Mouse (Mus musculus) MEL (cell line): ENCODE measurements around the gene Vmn1r217. TPM values are rescaled to one million over a fixed set of nuclear protein-coding genes. Genes with fewer than 3 reads are reported as not detected.

ENCODE experiments used
- DNase-seq: peaks from one replicate; pipeline ENCODE4 v3.0.0; 2011; ENCODE audit warnings: low read depth, low spot score
- H3K27ac ChIP-seq: 2 replicates; pipeline ENCODE4 v1.5.1; 2012; ENCODE audit warnings: low read depth, mild to moderate bottlenecking, control low read depth, low read length, moderate library complexity; ENCODE audit not compliant: control insufficient read depth
- H3K27me3 ChIP-seq, 2 experiments: fragments of 150-350 bp in 1 of 2; sonication (generic) in 1 of 2; 2 replicates each; pipeline ENCODE4 v1.6.1; 2012; ENCODE audit warnings: low read length in 2 of 2, mild to moderate bottlenecking in 2 of 2, improper control_type of control experiment in 1 of 2, moderate library complexity in 1 of 2; ENCODE audit not compliant: insufficient read depth in 2 of 2, control insufficient read depth in 1 of 2
- H3K36me3 ChIP-seq, 2 experiments: 2 replicates each; pipeline ENCODE4 v1.6.1; 2012 to 2014; ENCODE audit warnings: low read length in 2 of 2, improper control_type of control experiment in 1 of 2, inconsistent platforms in 1 of 2, mild to moderate bottlenecking in 1 of 2; ENCODE audit not compliant: insufficient read depth in 2 of 2, control insufficient read depth in 1 of 2
- H3K4me1 ChIP-seq, 2 experiments: fragments of 150-350 bp in 1 of 2; sonication (generic) in 1 of 2; 2 replicates each; pipeline ENCODE4 v1.6.1; 2012; ENCODE audit warnings: low read length in 2 of 2, improper control_type of control experiment in 1 of 2, mild to moderate bottlenecking in 1 of 2; ENCODE audit not compliant: insufficient read depth in 2 of 2, control insufficient read depth in 1 of 2
- H3K4me3 ChIP-seq, 2 experiments: fragments of 150-350 bp in 1 of 2; sonication (generic) in 1 of 2; 2 replicates each; pipeline ENCODE4 v1.5.1; 2012; ENCODE audit warnings: low read depth in 2 of 2, low read length in 2 of 2, mild to moderate bottlenecking in 2 of 2, moderate library complexity in 2 of 2, control low read depth in 1 of 2, improper control_type of control experiment in 1 of 2; ENCODE audit not compliant: control insufficient read depth in 1 of 2, insufficient read depth in 1 of 2
- H3K79me2 ChIP-seq: 2 replicates; pipeline ENCODE4 v1.6.1; 2012; ENCODE audit warnings: mild to moderate bottlenecking, low read length, moderate library complexity; ENCODE audit not compliant: control insufficient read depth, poor library complexity, insufficient read depth
- H3K9ac ChIP-seq: 2 replicates; pipeline ENCODE4 v1.6.1; 2012; ENCODE audit warnings: low read depth, mild to moderate bottlenecking, control low read depth, low read length, moderate library complexity; ENCODE audit not compliant: control insufficient read depth, poor library complexity, severe bottlenecking
- H3K9me3 ChIP-seq: fragments of 150-350 bp; sonication (generic); replicated peaks from 2 replicates; pipeline ENCODE4 v1.6.1; 2012; ENCODE audit warnings: mild to moderate bottlenecking, low read length, improper control_type of control experiment, moderate library complexity; ENCODE audit not compliant: insufficient read depth
- CHD2 ChIP-seq: IDR thresholded peaks from 2 replicates; pipeline ENCODE4 v1.6.1; 2011; ENCODE audit warnings: low read length, improper control_type of control experiment
- ETS1 ChIP-seq: IDR thresholded peaks from 2 replicates; pipeline ENCODE4 v1.6.1; 2012; ENCODE audit warnings: low read depth, mild to moderate bottlenecking, inconsistent platforms, low read length, improper control_type of control experiment, moderate library complexity
- GABPA ChIP-seq: IDR thresholded peaks from 2 replicates; pipeline ENCODE4 v1.6.1; 2012; ENCODE audit warnings: low read depth, mild to moderate bottlenecking, inconsistent platforms, low read length, improper control_type of control experiment, moderate library complexity
- JUND ChIP-seq: IDR thresholded peaks from 2 replicates; pipeline ENCODE4 v1.6.1; 2011; ENCODE audit warnings: low read depth, mild to moderate bottlenecking, improper control_type of control experiment, low read length
- MAFK ChIP-seq: IDR thresholded peaks from 2 replicates; pipeline ENCODE4 v1.6.1; 2011; ENCODE audit warnings: low read depth, mild to moderate bottlenecking, low read length, improper control_type of control experiment, borderline replicate concordance
- MAX ChIP-seq: IDR thresholded peaks from 2 replicates; pipeline ENCODE4 v1.6.1; 2011; ENCODE audit warnings: low read length, improper control_type of control experiment
- RAD21 ChIP-seq: IDR thresholded peaks from 2 replicates; pipeline ENCODE4 v1.6.1; 2011; ENCODE audit warnings: mild to moderate bottlenecking, low read depth, low read length, improper control_type of control experiment
- RCOR1 ChIP-seq: IDR thresholded peaks from 2 replicates; pipeline ENCODE4 v1.6.1; 2012; ENCODE audit warnings: low read depth, mild to moderate bottlenecking, inconsistent platforms, low read length, improper control_type of control experiment
- SMC3 ChIP-seq: IDR thresholded peaks from 2 replicates; pipeline ENCODE4 v1.6.1; 2011; ENCODE audit warnings: low read depth, low read length, improper control_type of control experiment
- TCF12 ChIP-seq: IDR thresholded peaks from 2 replicates; pipeline ENCODE4 v1.6.1; 2014; ENCODE audit warnings: low read depth, mild to moderate bottlenecking, inconsistent platforms, low read length, improper control_type of control experiment, moderate library complexity
- UBTF ChIP-seq: IDR thresholded peaks from 2 replicates; pipeline ENCODE4 v1.6.1; 2012; ENCODE audit warnings: low read depth, mild to moderate bottlenecking, inconsistent platforms, low read length, improper control_type of control experiment, moderate library complexity, borderline replicate concordance; ENCODE audit not compliant: insufficient read depth
- USF1 ChIP-seq: IDR thresholded peaks from 2 replicates; pipeline ENCODE4 v1.6.1; 2014; ENCODE audit warnings: low read depth, mild to moderate bottlenecking, inconsistent platforms, low read length, improper control_type of control experiment, moderate library complexity
- polyA plus RNA-seq, 2 experiments: library from polyadenylated mRNA; stranded (reverse) in 1 of 2; unstranded in 1 of 2; fragments of >175 nt in 1 of 2; fragments of >200 nt in 1 of 2; gene quantifications; 2 replicates each; pipeline versions ENCODE4 v1.2.1 to v1.2.4; 2012; ENCODE audit warnings: low replicate concordance in 2 of 2, low read depth in 1 of 2; ENCODE audit not compliant: insufficient read length in 2 of 2, insufficient read depth in 1 of 2, missing spikeins in 1 of 2
- total RNA-seq: library from RNA; depleted of rRNA; stranded (reverse); fragments of 300-350 nt; gene quantifications from 2 replicates; pipeline ENCODE4 v1.2.3, GENCODE M21; 2012; rRNA removed

Vmn1r217 gene
- total and polyA plus RNA-seq, 3 experiments = not detected

DNA sequence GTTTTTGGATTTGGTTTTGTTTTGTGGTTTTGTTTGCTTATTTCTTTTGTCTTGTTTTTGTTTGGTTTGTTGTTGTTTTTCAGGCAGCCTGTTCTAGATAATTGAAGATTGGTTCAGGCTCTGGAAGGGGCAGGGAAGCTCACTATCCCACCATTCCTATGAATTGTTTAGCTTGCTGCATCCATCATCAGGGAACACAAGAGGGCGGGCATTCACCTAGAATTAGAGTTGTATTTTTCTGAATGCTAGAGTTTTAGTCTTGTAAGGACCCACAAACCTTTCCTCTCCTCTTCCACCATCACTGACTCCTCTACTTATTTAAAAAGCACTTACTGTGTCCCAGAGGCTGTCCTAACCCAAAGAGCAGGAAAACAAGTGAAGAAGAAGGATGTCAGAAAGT, 60.2 kb downstream of the Vmn1r217 start:
- H3K9me3 ChIP-seq = no peaks in the 10 kb centered on the region
- H3K79me2 ChIP-seq = no peaks in the 10 kb centered on the region
- no peak overlapping the region for H3K27ac ChIP-seq
- no peak for DNase-seq
- no peak overlapping the region for H3K9ac ChIP-seq
- H3K4me1 ChIP-seq = no peaks in the 10 kb centered on the region
- TF ChIP-seq CHD2 (no peak), GABPA (no peak), RCOR1 (no peak), USF1 (no peak), ETS1 (no peak), UBTF (no peak), RAD21 (no peak), MAX (no peak), SMC3 (no peak), MAFK (no peak), TCF12 (no peak), JUND (no peak)
- no peak overlapping the region for H3K4me3 ChIP-seq
- no peaks in the 10 kb centered on the region for H3K27me3 ChIP-seq
- H3K36me3 ChIP-seq = no peaks in the 10 kb centered on the region

Other genes starting within 250 kb of the Vmn1r217 start
- not detected in 2 replicates for gene Vmn1r212, start 234.0 kb downstream of the Vmn1r217 start, total RNA-seq
- not detected for gene Vmn1r212, start 234.0 kb downstream of the Vmn1r217 start, polyA plus RNA-seq
- gene Vmn1r213, start 110.6 kb downstream of the Vmn1r217 start, total RNA-seq = not detected in 2 replicates
- not detected for gene Vmn1r213, start 110.6 kb downstream of the Vmn1r217 start, polyA plus RNA-seq
- gene Vmn1r214, start 87.8 kb downstream of the Vmn1r217 start, total RNA-seq = not detected in 2 replicates
- gene Vmn1r214, start 87.8 kb downstream of the Vmn1r217 start, polyA plus RNA-seq = not detected
- not detected in 2 replicates for gene Vmn1r215, start 50.2 kb downstream of the Vmn1r217 start, total RNA-seq
- not detected for gene Vmn1r215, start 50.2 kb downstream of the Vmn1r217 start, polyA plus RNA-seq
- gene Vmn1r218, start 14.9 kb upstream of the Vmn1r217 start, total RNA-seq = not detected in 2 replicates
- under 1 TPM in 1 of 2 experiments, not detected in 1; 0.01 TPM for gene Vmn1r218, start 14.9 kb upstream of the Vmn1r217 start, polyA plus RNA-seq
- gene Vmn1r219, start 41.1 kb upstream of the Vmn1r217 start, total RNA-seq = not detected in 2 replicates
- not detected for gene Vmn1r219, start 41.1 kb upstream of the Vmn1r217 start, polyA plus RNA-seq
- not detected in 2 replicates for gene Vmn1r220, start 69.7 kb upstream of the Vmn1r217 start, total RNA-seq
- not detected for gene Vmn1r220, start 69.7 kb upstream of the Vmn1r217 start, polyA plus RNA-seq
- gene Vmn1r221, start 95.9 kb upstream of the Vmn1r217 start, total RNA-seq = not detected in 2 replicates
- not detected for gene Vmn1r221, start 95.9 kb upstream of the Vmn1r217 start, polyA plus RNA-seq
- not detected in 2 replicates for gene Vmn1r222, start 117.7 kb upstream of the Vmn1r217 start, total RNA-seq
- not detected for gene Vmn1r222, start 117.7 kb upstream of the Vmn1r217 start, polyA plus RNA-seq
- not detected in 2 replicates for gene Vmn1r223, start 128.9 kb upstream of the Vmn1r217 start, total RNA-seq
- not detected for gene Vmn1r223, start 128.9 kb upstream of the Vmn1r217 start, polyA plus RNA-seq